Mouse (Mus musculus): ENCODE measurements around the gene Lef1.

DNA sequence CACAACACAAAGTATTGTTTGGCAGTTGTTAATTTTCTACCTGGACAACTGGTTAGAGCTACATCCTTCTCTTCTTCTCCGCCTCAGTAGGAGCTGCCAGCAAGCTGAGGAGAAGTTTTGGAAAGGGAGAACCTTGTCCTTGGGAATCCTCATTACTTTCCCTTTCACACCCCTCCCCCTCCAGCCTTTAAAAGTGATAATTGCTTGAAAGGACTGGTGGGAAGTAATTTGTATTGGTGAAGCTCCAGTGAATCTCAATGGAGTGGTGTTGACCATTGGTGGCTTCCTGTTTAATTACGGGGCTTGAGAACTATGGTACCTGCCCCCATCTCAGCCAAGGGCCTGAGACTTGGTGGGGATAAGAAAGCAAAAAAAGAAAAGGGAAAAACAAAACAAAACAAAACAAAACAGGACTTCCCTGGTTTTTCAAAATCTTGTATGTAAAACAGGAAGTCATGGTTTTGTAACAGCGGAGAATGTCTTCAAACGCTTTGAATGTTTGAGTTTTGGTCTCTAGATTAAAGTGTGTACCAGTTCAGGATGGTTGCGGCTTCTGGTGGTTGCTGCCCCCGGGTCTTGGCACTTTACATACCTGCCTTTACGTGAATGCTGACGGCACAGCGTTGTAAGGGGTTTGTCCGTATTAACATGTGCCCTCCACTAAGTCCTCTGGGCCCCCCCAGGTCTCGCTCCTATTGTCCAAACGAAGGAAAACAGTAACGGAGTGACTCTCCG is 49.8 kb downstream of the Lef1 start:
- TF ChIP-seq POLR2A (IDR thresholded peaks at IDR 0.05; ENCODE audit: insufficient read length, low read depth): no peak
- TF ChIP-seq TCF12 (IDR thresholded peaks at IDR 0.05; ENCODE audit: insufficient read depth, poor library complexity, severe bottlenecking): no peak
- TF ChIP-seq MAX (IDR thresholded peaks at IDR 0.05; ENCODE audit: low read depth): no peak
- TF ChIP-seq E2F4 (IDR thresholded peaks at IDR 0.05; ENCODE audit: insufficient read depth): no peak
- TF ChIP-seq USF1 (IDR thresholded peaks at IDR 0.05; ENCODE audit: low read depth): no peak
- TF ChIP-seq REST (IDR thresholded peaks at IDR 0.05; ENCODE audit: insufficient read depth, insufficient read length): no peak
- no peak for TF ChIP-seq MYOD1 (IDR thresholded peaks at IDR 0.05; ENCODE audit: control insufficient read depth in 1 of 3, insufficient read length in 2 of 3, low read depth in 2 of 3)
- TF ChIP-seq POLR2AphosphoS2 (IDR thresholded peaks at IDR 0.05; ENCODE audit: insufficient read length, low read depth): no peak
- TF ChIP-seq CEBPB (IDR thresholded peaks at IDR 0.05; ENCODE audit: insufficient read depth, poor library complexity, severe bottlenecking): no peak
